Mouse (Mus musculus) urinary bladder, adult 2 months (tissue): ENCODE measurements at regions not wholly inside any gene's neighbourhood (a gene's known extent, or its start where the extent isn't known, plus 50 kb on each side); places are given as distances from the start of the nearest gene placed in this dataset.

ENCODE experiments used
- DNase-seq: peaks from one replicate; pipeline ENCODE4 v3.0.0; 2022; ENCODE audit warnings: low spot score

- no peak for DNase-seq
Measured at GRCm38 (mm10) chr13:107767262-107767624, 277.0 kb upstream of the Smim15 start.

- no peak for DNase-seq
Measured at GRCm38 (mm10) chr13:107766397-107767261, 277.6 kb upstream of the Smim15 start.

- no peak for DNase-seq
Measured at GRCm38 (mm10) chr13:107763911-107764310, 280.3 kb upstream of the Smim15 start.

DNA sequence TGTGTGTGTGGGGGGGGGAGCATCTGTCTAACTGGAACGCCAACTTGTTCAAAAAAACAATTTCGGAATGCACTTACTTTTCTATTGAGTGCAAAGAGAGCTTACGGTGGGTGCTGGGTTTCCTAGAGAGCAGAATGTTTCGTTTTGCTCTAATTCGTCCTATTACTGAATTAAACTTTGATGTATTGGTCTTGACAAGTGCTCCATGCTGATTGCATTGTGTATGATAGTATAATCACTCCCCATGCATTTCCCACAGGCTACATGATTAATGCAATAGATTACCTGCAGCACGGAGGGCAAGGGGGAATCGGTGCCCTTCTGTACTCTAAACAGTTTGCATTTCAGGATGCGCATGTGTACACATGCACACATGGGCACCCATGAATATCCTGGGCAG lies 283.7 kb upstream of the Smim15 start:
- DNase-seq, result no peak

- no peak for DNase-seq
Measured at GRCm38 (mm10) chr13:107758327-107759095, 285.7 kb upstream of the Smim15 start.

DNA sequence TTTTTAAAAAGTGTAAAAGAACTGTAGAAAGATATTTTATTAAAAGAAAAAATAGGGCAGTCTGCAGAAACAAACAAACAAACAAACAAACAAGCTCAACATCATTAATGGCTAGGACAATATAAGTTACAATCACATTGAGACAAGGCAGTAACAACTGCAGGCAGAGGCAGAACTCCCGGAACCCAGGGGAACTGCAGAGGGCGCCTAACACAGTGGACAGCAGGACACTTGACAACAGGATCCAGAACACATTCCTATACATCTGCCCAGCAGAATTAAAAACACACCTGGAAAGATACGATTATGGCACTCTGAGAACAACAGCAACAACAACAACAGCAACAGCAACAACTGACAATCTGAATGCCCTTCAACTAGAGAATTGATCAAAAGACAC lies 291.5 kb upstream of the Smim15 start:
- DNase-seq, result no peak

DNA sequence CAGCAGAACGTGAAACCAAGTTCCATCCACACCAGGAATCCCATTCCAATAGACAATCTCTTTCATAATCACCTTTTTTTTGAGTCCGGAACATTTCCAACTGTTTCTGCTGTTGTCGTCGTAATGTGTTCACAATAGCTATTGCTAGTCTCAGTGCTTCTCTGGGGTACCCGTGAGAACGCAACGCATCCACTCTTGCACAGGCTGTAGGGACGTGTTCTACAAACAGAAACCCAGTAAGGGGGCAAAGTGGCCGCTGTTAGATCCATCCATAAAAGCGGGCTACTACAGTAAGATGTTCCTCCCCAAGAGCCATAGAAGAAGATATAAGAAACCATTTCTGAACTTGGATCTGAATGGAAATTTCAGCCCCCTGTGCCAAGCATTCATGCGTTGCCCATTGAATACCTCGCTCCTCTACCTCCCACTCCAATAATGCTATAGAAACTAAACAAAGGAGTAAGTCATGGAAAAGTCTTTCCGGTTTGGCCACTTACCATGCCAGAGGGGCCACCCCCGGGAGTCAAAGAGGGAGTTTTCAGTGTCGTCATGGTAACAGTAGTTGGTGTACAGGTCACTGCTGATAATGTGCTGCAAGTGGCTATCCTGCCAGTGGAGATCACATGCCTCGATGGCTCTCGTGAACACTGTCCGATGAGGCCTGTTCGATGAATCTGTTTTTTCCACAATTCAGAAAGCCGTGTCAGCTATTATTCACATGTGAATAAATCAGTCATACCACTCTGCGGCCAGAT lies 300.6 kb upstream of the Smim15 start:
- DNase-seq, result no peak

- no peak for DNase-seq
Measured at GRCm38 (mm10) chr13:107736581-107736980, 307.7 kb upstream of the Smim15 start.

DNA sequence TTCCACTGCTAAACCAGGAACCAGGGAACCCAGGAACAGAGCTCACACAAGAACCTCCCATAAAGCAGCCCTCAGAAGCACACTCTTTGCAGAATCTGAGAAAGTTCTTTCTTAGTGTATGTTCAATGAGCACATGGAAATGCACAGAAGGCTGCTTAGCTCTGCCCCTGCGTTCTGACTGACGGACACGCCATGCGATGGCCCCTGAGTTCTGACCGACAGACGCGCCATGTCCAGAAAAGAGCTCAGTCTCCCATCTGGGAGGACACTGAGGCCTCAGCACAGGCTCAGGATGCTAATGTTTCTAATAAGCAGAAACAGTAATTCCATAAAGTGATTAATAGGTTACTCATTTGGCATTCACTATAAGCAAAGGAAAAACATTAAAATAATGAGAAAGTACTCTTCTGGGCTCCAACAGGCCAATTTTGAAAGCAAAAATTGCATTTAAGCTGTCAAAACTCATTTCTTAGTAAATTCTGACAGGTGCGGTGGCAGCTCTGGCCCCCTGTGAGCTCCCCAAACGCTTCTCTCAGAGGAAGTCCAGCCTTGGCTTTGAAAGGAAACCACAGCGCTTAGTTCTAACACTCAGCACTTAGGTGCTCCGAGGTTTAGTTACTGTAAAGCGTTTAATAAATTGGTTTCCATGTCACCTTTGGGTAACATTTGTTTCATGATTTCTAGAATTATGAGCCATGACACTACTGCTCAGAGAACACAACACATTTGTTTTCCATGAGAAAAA lies 309.9 kb upstream of the Smim15 start:
- no peak for DNase-seq

- no peak for DNase-seq
Measured at GRCm38 (mm10) chr13:107730976-107731375, 313.3 kb upstream of the Smim15 start.

DNA sequence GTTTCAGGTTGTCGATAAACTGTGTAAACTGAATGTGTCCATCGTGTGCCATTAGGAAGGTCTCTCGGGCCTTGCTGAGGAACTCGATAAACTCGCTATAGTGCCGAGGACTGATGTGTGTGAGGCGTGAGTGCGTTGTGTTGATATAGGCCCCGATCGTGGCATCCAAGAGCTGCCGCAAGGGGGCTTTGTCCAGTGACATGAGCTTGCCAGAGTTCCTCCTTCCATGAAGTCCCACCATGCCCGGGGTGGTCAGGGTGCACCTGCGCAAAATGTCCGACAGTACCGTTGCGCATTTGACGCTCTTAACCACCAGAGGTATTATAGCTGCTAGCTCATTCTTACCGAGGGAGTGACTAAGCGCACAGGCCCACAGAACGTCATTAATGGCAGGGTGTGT lies 317.8 kb upstream of the Smim15 start:
- no peak for DNase-seq

- no peak for DNase-seq
Measured at GRCm38 (mm10) chr13:107721901-107722300, 322.3 kb upstream of the Smim15 start.

- no peak for DNase-seq
Measured at GRCm38 (mm10) chr13:107720874-107721574, 323.2 kb upstream of the Smim15 start.

DNA sequence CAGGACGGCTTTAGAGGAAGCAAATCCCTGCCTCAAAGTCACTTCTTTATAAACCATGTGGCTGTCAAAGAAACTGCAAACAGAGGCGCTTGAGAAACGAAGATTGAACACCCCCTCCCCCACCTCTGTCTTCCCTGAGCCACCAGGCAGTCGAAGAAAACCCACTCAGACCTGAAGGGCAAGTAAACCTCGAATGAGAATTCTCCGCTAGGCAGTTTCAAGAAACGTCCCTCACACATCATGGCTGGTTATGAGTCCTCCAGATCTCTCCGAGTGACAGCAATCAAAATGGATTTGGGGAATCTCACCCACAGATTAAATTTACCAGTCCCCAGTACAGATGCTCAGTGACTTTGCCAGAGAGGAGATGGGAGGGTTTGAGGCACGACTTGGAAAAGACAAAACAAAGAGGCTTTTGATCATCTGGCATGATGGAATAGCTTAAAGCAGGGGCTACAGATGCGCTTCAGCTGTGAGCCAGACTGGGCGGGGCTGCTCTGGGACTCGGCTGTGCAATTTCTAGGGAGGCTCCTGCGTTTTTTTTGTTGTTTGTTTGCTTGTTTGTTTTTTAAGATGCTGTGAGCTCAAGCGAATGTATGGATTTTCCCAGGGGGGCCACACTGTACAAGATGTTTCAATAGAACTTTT lies 325.1 kb upstream of the Smim15 start:
- DNase-seq, result no peak

GRCm38 (mm10) chr13:107715616-107716015 lies 328.6 kb upstream of the Smim15 start:
- DNase-seq, result no peak

DNA sequence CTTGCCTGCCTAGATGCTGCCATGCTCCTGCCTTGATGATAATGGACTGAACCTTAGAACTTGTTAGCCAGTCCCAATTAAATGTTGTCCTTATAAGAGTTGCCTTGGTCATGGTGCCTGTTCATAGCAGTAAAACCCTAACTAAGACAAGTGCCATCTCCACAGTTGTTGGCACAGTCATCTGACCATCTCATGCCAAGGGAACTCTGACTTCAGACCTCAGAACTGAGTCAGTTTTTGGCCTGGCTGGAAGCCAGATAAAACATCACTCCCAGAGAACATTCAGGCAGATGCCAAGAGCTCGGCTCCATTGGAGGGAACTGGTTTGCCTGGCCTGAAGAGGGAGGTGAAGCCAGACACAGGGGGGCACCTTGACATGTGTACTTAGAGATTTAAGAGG lies 330.2 kb upstream of the Smim15 start:
- no peak for DNase-seq

DNA sequence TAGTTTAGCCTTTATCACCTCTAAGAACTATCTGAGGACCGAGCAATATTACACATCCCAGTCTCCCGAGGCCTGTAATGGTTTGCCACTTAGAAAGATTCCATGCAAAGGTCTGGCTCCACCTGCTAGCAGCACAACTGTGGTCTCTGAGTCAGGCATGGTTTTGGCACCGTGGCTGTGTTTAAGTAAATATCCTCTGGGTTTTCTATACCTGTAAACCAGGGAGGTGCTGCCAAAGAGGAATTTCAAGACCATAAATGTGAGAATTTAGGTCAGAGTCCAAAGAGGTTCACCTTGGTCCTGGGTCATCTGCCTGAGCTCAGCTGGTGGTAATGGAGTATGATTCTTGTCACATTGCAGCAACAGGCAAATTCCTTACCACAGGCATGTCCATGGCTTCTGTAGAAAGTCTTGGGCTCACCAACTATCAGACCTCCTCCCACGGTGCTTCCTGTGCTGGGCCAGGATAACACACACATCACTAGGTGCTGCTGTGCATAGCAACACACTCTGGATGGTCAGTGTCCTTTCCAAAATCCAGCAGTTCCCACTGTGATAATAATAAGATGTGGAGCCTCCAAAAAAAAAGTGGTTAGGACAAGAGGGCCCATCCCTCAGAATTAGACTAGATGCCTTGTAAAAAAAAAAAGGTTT lies 332.8 kb upstream of the Smim15 start:
- DNase-seq, result no peak

DNA sequence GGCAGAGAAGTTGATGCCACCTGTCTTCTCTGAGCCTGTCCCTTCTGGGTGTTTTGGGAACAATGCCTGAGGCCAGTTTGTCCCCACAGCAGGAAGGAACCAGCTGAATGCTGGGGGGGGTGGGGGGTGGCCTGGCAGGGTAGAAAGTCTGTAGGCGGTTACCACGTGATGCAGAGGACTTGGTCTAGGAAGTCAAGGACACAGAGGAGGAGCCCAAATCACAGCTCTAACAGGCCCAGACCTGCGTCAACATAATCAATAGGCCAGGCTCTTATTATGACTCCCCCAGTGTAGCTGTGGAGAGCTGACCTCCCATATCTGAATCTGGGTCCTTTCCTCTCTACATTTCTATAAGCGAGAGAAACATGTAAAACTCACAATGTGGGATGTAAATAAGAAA lies 333.9 kb upstream of the Smim15 start:
- no peak for DNase-seq

GRCm38 (mm10) chr13:107709828-107710227 lies 334.4 kb upstream of the Smim15 start:
- DNase-seq, result no peak

- DNase-seq, result no peak
Measured at GRCm38 (mm10) chr13:107703736-107704135, 340.5 kb upstream of the Smim15 start.
